Mouse (Mus musculus) midbrain, embryonic 14.5 days (tissue): ENCODE results near the gene Rab6b. TPM values are rescaled to one million over a fixed set of nuclear protein-coding genes. Genes with fewer than 3 reads are reported as not detected.
A peak's percentile ranks its signal among the peaks of the same experiment; 100 is the strongest.

Experiments used
- ATAC-seq: fragments of 200-750 bp; cut with Nextera tagmentation; 2 replicates; pipeline ENCODE4 v1.8.0; 2017; ENCODE audit warnings: moderate number of reproducible peaks, moderate library complexity; ENCODE audit not compliant: low FRiP score, low TSS enrichment
- DNase-seq: peaks from one replicate; pipeline ENCODE4 v3.0.0-alpha.2; 2015
- H3K27ac ChIP-seq: fragments of 300-500 bp; sonication (generic); replicated peaks from 2 replicates; pipeline ENCODE4 v1.5.1; 2014; ENCODE audit warnings: mild to moderate bottlenecking, low read depth, low read length, moderate library complexity
- H3K27me3 ChIP-seq: fragments of 300-500 bp; sonication (generic); 2 replicates; pipeline ENCODE4 v1.6.1; 2014; ENCODE audit warnings: low read length, control low read depth, mixed read lengths; ENCODE audit not compliant: control insufficient read depth, insufficient read depth
- H3K36me3 ChIP-seq: fragments of 300-500 bp; sonication (generic); 2 replicates; pipeline ENCODE4 v1.6.1; 2014; ENCODE audit warnings: low read length, control low read depth; ENCODE audit not compliant: control insufficient read depth, insufficient read depth
- H3K4me1 ChIP-seq: fragments of 300-500 bp; sonication (generic); 2 replicates; pipeline ENCODE4 v1.6.1; 2014; ENCODE audit warnings: mild to moderate bottlenecking, antibody characterized with exemption, low read length, control low read depth; ENCODE audit not compliant: control insufficient read depth, insufficient read depth
- H3K4me2 ChIP-seq: fragments of 300-500 bp; sonication (generic); 2 replicates; pipeline ENCODE4 v1.6.1; 2014; ENCODE audit warnings: mild to moderate bottlenecking, low read length, moderate library complexity
- H3K4me3 ChIP-seq: fragments of 300-500 bp; sonication (generic); replicated peaks from 2 replicates; pipeline ENCODE4 v1.5.1; 2014; ENCODE audit warnings: low read depth, low read length
- H3K9ac ChIP-seq: fragments of 300-500 bp; sonication (generic); replicated peaks from 2 replicates; pipeline ENCODE4 v1.6.1; 2014; ENCODE audit warnings: mild to moderate bottlenecking, low read length, moderate library complexity
- H3K9me3 ChIP-seq: fragments of 300-500 bp; sonication (generic); 2 replicates; pipeline ENCODE4 v1.6.1; 2016; ENCODE audit warnings: low read length, control low read depth, mixed read lengths; ENCODE audit not compliant: control insufficient read depth
- WGBS: fragments of 180-500 bp; shearing (Covaris S2); extraction: QIAGEN DNeasy Blood & Tissue Kit; methylation state at CpG from one replicate; pipeline ENCODE4 v1.1.7; 2014; 5-methylcytosine and 5-hydroxymethylcytosine counted together
- polyA plus RNA-seq: library from polyadenylated mRNA; unstranded; fragments of >200 nt; fragmentation: Nextera tagmentation; extraction: Ambion mirVana; gene quantifications from 2 replicates; pipeline ENCODE4 v1.2.1, GENCODE M21; 2014

Rab6b gene
- polyA plus RNA-seq, 1 experiment from 2014 or later, result 64.2 TPM

- Histone ChIP-seq H3K4me2 (no peak overlapping the region), H3K4me3 (no peak overlapping the region), H3K36me3 (no peaks in the 10 kb centered on the region), H3K27ac (no peak overlapping the region), H3K27me3 (no peaks in the 10 kb centered on the region), H3K9me3 (no peaks in the 10 kb centered on the region), H3K9ac (no peak overlapping the region), H3K4me1 (no peaks in the 10 kb centered on the region)
- 84% methylated on average over 28 of the region's 28 CpGs for WGBS
- DNase-seq (peak; percentile 27), ATAC-seq (no peak)
Measured at GRCm38 (mm10) chr9:103212654-103213420, 101.2 kb downstream of the Rab6b start.

GRCm38 (mm10) chr9:103213631-103214030, 102.0 kb downstream of the Rab6b start:
- no peak overlapping the region for H3K27ac ChIP-seq
- no peak overlapping the region for H3K4me2 ChIP-seq
- 59% methylated on average over 2 of the region's 2 CpGs for WGBS
- H3K36me3 ChIP-seq, result no peaks in the 10 kb centered on the region
- ATAC-seq (no peak), DNase-seq (no peak)
- no peaks in the 10 kb centered on the region for H3K4me1 ChIP-seq
- no peaks in the 10 kb centered on the region for H3K9me3 ChIP-seq
- no peaks in the 10 kb centered on the region for H3K27me3 ChIP-seq
- H3K9ac ChIP-seq, result no peak overlapping the region
- no peak overlapping the region for H3K4me3 ChIP-seq

GRCm38 (mm10) chr9:103214281-103214680, 102.7 kb downstream of the Rab6b start:
- no peak overlapping the region for H3K9ac ChIP-seq
- no peaks in the 10 kb centered on the region for H3K4me1 ChIP-seq
- H3K27me3 ChIP-seq, result no peaks in the 10 kb centered on the region
- no peak overlapping the region for H3K4me2 ChIP-seq
- WGBS, result 84% methylated on average over 6 of the region's 6 CpGs
- no peaks in the 10 kb centered on the region for H3K9me3 ChIP-seq
- DNase-seq (no peak), ATAC-seq (no peak)
- no peak overlapping the region for H3K4me3 ChIP-seq
- no peak overlapping the region for H3K27ac ChIP-seq
- H3K36me3 ChIP-seq, result no peaks in the 10 kb centered on the region

GRCm38 (mm10) chr9:103224721-103225120, 113.1 kb downstream of the Rab6b start:
- H3K36me3 ChIP-seq, result no peaks in the 10 kb centered on the region
- WGBS, result 96% methylated on average over 7 of the region's 7 CpGs
- H3K9ac ChIP-seq, result no peak overlapping the region
- no peak overlapping the region for H3K27ac ChIP-seq
- no peaks in the 10 kb centered on the region for H3K9me3 ChIP-seq
- DNase-seq, result no peak
- no peaks in the 10 kb centered on the region for H3K27me3 ChIP-seq
- H3K4me3 ChIP-seq, result no peak overlapping the region
- no peak overlapping the region for H3K4me2 ChIP-seq
- no peak for ATAC-seq
- H3K4me1 ChIP-seq, result no peaks in the 10 kb centered on the region

GRCm38 (mm10) chr9:103225464-103225863, 113.9 kb downstream of the Rab6b start:
- WGBS, result 62% methylated on average over 3 of the region's 3 CpGs
- Histone ChIP-seq H3K27ac (no peak overlapping the region), H3K9me3 (no peaks in the 10 kb centered on the region), H3K36me3 (no peaks in the 10 kb centered on the region), H3K9ac (no peak overlapping the region), H3K4me3 (no peak overlapping the region), H3K4me1 (no peaks in the 10 kb centered on the region), H3K4me2 (no peak overlapping the region), H3K27me3 (no peaks in the 10 kb centered on the region)
- DNase-seq (no peak), ATAC-seq (no peak)

- H3K27ac ChIP-seq, result no peak overlapping the region
- H3K4me3 ChIP-seq, result no peak overlapping the region
- no peaks in the 10 kb centered on the region for H3K9me3 ChIP-seq
- H3K36me3 ChIP-seq, result no peaks in the 10 kb centered on the region
- ATAC-seq (no peak), DNase-seq (no peak)
- no peak overlapping the region for H3K9ac ChIP-seq
- no peaks in the 10 kb centered on the region for H3K4me1 ChIP-seq
- 95% methylated on average over 15 of the region's 15 CpGs for WGBS
- H3K27me3 ChIP-seq, result no peaks in the 10 kb centered on the region
- no peak overlapping the region for H3K4me2 ChIP-seq
Measured at GRCm38 (mm10) chr9:103226806-103227205, 115.2 kb downstream of the Rab6b start.

GRCm38 (mm10) chr9:103227760-103228159, 116.2 kb downstream of the Rab6b start:
- Histone ChIP-seq H3K36me3 (no peaks in the 10 kb centered on the region), H3K27ac (no peak overlapping the region), H3K9me3 (no peaks in the 10 kb centered on the region), H3K4me2 (no peak overlapping the region), H3K9ac (no peak overlapping the region), H3K4me1 (no peaks in the 10 kb centered on the region), H3K4me3 (no peak overlapping the region), H3K27me3 (no peaks in the 10 kb centered on the region)
- ATAC-seq, result no peak
- 95% methylated on average over 16 of the region's 16 CpGs for WGBS
- no peak for DNase-seq

- no peak overlapping the region for H3K27ac ChIP-seq
- WGBS, result 82% methylated on average over 13 of the region's 13 CpGs
- no peaks in the 10 kb centered on the region for H3K36me3 ChIP-seq
- ATAC-seq (no peak), DNase-seq (no peak)
- no peak overlapping the region for H3K9ac ChIP-seq
- H3K27me3 ChIP-seq, result no peaks in the 10 kb centered on the region
- no peak overlapping the region for H3K4me2 ChIP-seq
- H3K4me1 ChIP-seq, result no peaks in the 10 kb centered on the region
- H3K9me3 ChIP-seq, result no peaks in the 10 kb centered on the region
- no peak overlapping the region for H3K4me3 ChIP-seq
Measured at GRCm38 (mm10) chr9:103228370-103229003, 116.9 kb downstream of the Rab6b start.
